Mouse (Mus musculus) c-Kit-negative CD71-positive TER-119-positive erythroid progenitor cells, embryonic 14.5 days (primary cell): ENCODE data around the gene Yipf4.
A peak's percentile ranks its signal among the peaks of the same experiment; 100 is the strongest.
"Not testable (repeated sequence)": the region's sequence is repeated elsewhere in the genome, so short reads cannot be mapped to it uniquely, and the experiment has no call there.

Source experiments
- DNase-seq: peaks from one replicate; pipeline ENCODE4 v3.0.0-alpha.2; 2013; ENCODE audit warnings: low read depth, low spot score

Gene Yipf4

GRCm38 (mm10) chr17:74489024-74489900 is at the start of gene Yipf4:
TSS of gene Yipf4 (plus strand) at chr17:74489493.
- DNase-seq, result peak; percentile 97

- no peak for DNase-seq
These were observed 48.8 kb upstream of the Yipf4 start for GRCm38 (mm10) chr17:74440486-74440885.

- no peak for DNase-seq
These were observed 39.5 kb upstream of the Yipf4 start for GRCm38 (mm10) chr17:74449776-74450175.

GRCm38 (mm10) chr17:74453928-74454327 is 35.4 kb upstream of the Yipf4 start:
- DNase-seq, result no peak

GRCm38 (mm10) chr17:74454660-74455059 is 34.6 kb upstream of the Yipf4 start:
- no peak for DNase-seq

- no peak for DNase-seq
These were observed 33.9 kb upstream of the Yipf4 start for GRCm38 (mm10) chr17:74455426-74455825.

GRCm38 (mm10) chr17:74456825-74457224 is 32.5 kb upstream of the Yipf4 start:
- DNase-seq, result no peak

- no peak for DNase-seq
These were observed 31.2 kb upstream of the Yipf4 start for GRCm38 (mm10) chr17:74457972-74458677.

GRCm38 (mm10) chr17:74458711-74459408 is 30.4 kb upstream of the Yipf4 start, which contains the start of gene Nlrc4:
TSS of gene Nlrc4 (minus strand) at chr17:74459142.
- no peak for DNase-seq

- no peak for DNase-seq
These were observed 25.8 kb upstream of the Yipf4 start for GRCm38 (mm10) chr17:74463510-74463909.

- DNase-seq, result not testable (repeated sequence)
These were observed 21.3 kb upstream of the Yipf4 start for GRCm38 (mm10) chr17:74467981-74468380.

GRCm38 (mm10) chr17:74470133-74470532 is 19.2 kb upstream of the Yipf4 start:
- DNase-seq, result not testable (repeated sequence)

- no peak for DNase-seq
These were observed 8.8 kb upstream of the Yipf4 start for GRCm38 (mm10) chr17:74480361-74481069.

GRCm38 (mm10) chr17:74489901-74490220 is 568 bp downstream of the Yipf4 start:
- no peak for DNase-seq

- peak; percentile 66 for DNase-seq
These were observed 2.3 kb downstream of the Yipf4 start for GRCm38 (mm10) chr17:74491565-74491964.

GRCm38 (mm10) chr17:74500204-74500603 is 10.9 kb downstream of the Yipf4 start:
- no peak for DNase-seq

GRCm38 (mm10) chr17:74501085-74501484 is 11.8 kb downstream of the Yipf4 start:
- DNase-seq, result no peak

- no peak for DNase-seq
These were observed 18.6 kb downstream of the Yipf4 start for GRCm38 (mm10) chr17:74507934-74508333.

GRCm38 (mm10) chr17:74508600-74508999 is 19.3 kb downstream of the Yipf4 start:
- DNase-seq, result no peak

- DNase-seq, result no peak
These were observed 23.0 kb downstream of the Yipf4 start for GRCm38 (mm10) chr17:74512308-74512707.
